ENCODE assay signal across 22 mouse cellular contexts in the genomic region with DNA sequence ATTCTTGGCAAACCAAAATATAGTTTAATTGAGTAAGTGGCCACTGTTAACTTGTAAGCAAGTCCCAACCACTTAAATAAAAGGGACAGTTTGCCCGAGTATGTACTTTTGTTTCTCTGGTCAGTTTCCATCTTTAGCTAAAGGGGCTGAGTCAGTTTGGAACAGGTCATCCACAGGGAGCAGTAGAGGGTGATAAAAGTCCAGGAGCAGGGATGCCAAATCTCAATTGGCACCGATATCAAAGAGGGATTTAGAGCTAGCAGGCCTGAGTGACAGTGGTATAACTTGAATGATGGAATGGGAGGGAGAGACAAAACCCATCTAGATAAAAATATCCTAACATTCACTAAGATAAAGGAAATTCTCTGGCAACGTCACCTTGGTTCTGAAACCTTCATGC. TPM values are rescaled to one million over a fixed set of nuclear protein-coding genes. Genes with fewer than 3 reads are reported as not detected.
DNase-seq lines count a peak whose midpoint lies in the region; ATAC-seq and TF ChIP-seq lines count a peak whose summit lies in the region.
"Had no signal": no experiment of that assay in that cellular context is flagged by ENCODE, and none has a peak within 500 bp of the region (broad histone marks: within the 10 kb centered on the region; RNA-seq: fewer than 3 reads in every experiment).

No protein-coding gene starts in this region.

- peaks cover 13% of the 10 kb centered on the region for H3K4me1 ChIP-seq in heart, embryonic 15.5 days (replicated peaks)
- peaks cover 6% of the 10 kb centered on the region for H3K4me1 ChIP-seq in liver, adult 2 months (ENCODE audit: control insufficient read depth, insufficient read depth, low read length)
- H3K4me1 ChIP-seq in liver, embryonic 12.5 days, result no peaks in the 10 kb centered on the region
- H3K4me1 ChIP-seq: forebrain, embryonic 10.5 days; forebrain, embryonic 13.5 days; hindbrain, embryonic 10.5 days; hindbrain, embryonic 13.5 days; intestine, embryonic 15.5 days had no signal

- no peaks in the 10 kb centered on the region; the same call in 1 of the 2 replicates for H3K79me2 ChIP-seq in liver, adult 2 months (ENCODE audit: control insufficient read depth, insufficient read depth, low read length)

- TF ChIP-seq POLR2A in liver, adult 2 months (IDR thresholded peaks at IDR 0.05; ENCODE audit: extremely low read depth, insufficient read depth, low read length), result no peak

- H3K36me3 ChIP-seq in heart, embryonic 15.5 days, result no peaks in the 10 kb centered on the region
- H3K36me3 ChIP-seq in liver, adult 2 months (ENCODE audit: control insufficient read depth, insufficient read depth, low read length), result no peaks in the 10 kb centered on the region; the same call in none of the 2 replicates
- no peaks in the 10 kb centered on the region for H3K36me3 ChIP-seq in liver, embryonic 12.5 days
- H3K36me3 ChIP-seq: forebrain, embryonic 10.5 days; hindbrain, embryonic 10.5 days; hindbrain, embryonic 13.5 days; intestine, embryonic 15.5 days had no signal

- 33% methylated on average over 3 of the region's 3 CpGs for WGBS in heart, embryonic 15.5 days
- WGBS in liver, adult 2 months, result 7% methylated on average over 3 of the region's 3 CpGs
- 63% methylated on average over 3 of the region's 3 CpGs for whole genome bisulfite sequencing in liver, embryonic 12.5 days (ENCODE audit: insufficient replicate concordance)

- no peak for ATAC-seq in heart, embryonic 15.5 days (replicated peaks; ENCODE audit: insufficient number of reproducible peaks, insufficient read depth, low FRiP score, low read depth)
- no peak for ATAC-seq in liver, embryonic 12.5 days
- ATAC-seq: activated CD4-positive, CD25-positive, alpha-beta regulatory T cell, adult 4 months; forebrain, embryonic 13.5 days; forebrain, embryonic 16.5 days; hindbrain, embryonic 16.5 days; intestine, embryonic 15.5 days had no signal

- no peak overlapping the region for H3K4me2 ChIP-seq in heart, embryonic 15.5 days
- no peak overlapping the region for H3K4me2 ChIP-seq in liver, embryonic 12.5 days
- H3K4me2 ChIP-seq: forebrain, embryonic 13.5 days; hindbrain, embryonic 13.5 days; intestine, embryonic 15.5 days had no signal

- no peaks in the 10 kb centered on the region for H3K27me3 ChIP-seq in heart, embryonic 15.5 days
- no peaks in the 10 kb centered on the region for H3K27me3 ChIP-seq in liver, adult 2 months (ENCODE audit: control insufficient read depth, insufficient read depth, low read length)
- peaks cover 14% of the 10 kb centered on the region; the same call in 1 of the 2 replicates for H3K27me3 ChIP-seq in liver, embryonic 12.5 days (replicated peaks)

- intact Hi-C loops in heart, postnatal 25 days (cut with DNase I), result no loop called here

- peak overlapping the region; percentile 26; the same call in 1 of the 2 replicates for H3K27ac ChIP-seq in heart, embryonic 15.5 days
- H3K27ac ChIP-seq in liver, adult 2 months (replicated peaks; ENCODE audit: insufficient read depth, low read depth, low read length), result no peak overlapping the region
- H3K27ac ChIP-seq in liver, embryonic 12.5 days, result no peak overlapping the region
- H3K27ac ChIP-seq: forebrain, embryonic 10.5 days; forebrain, embryonic 13.5 days; hindbrain, embryonic 10.5 days; hindbrain, embryonic 13.5 days; intestine, embryonic 15.5 days had no signal

- H3K9me3 ChIP-seq in heart, embryonic 15.5 days (replicated peaks), result no peaks in the 10 kb centered on the region
- no peaks in the 10 kb centered on the region for H3K9me3 ChIP-seq in liver, embryonic 12.5 days (replicated peaks)
- H3K9me3 ChIP-seq: forebrain, embryonic 10.5 days; forebrain, embryonic 13.5 days; hindbrain, embryonic 10.5 days; hindbrain, embryonic 13.5 days; intestine, embryonic 15.5 days had no signal

- peak; percentile 25 to 63 for DNase-seq in adrenal gland, adult (ENCODE audit: inconsistent age in 2 of 2, low spot score in 1 of 2)
- DNase-seq in adrenal gland, adult 8-10 months, result no peak
- DNase-seq in heart, adult 11 months, result peak; percentile 91
- DNase-seq in heart, postnatal 25 days (ENCODE audit: low spot score), result no peak
- no peak for DNase-seq in heart, postnatal 4 days
- DNase-seq in liver, adult 2 months (ENCODE audit: extremely low read depth, low read depth, low spot score), result peak; percentile 89
- DNase-seq: adrenal gland, postnatal 14 days; cerebellum, adult 11 months; cerebellum, adult 2 months; cerebellum, adult 9-11 months; kidney, adult 11 months; kidney, adult 8-10 months had no signal

- TF ChIP-seq CTCF in liver, adult 2 months (IDR thresholded peaks at IDR 0.05; ENCODE audit: low read depth, low read length), result no peak

- H3K4me3 ChIP-seq in heart, embryonic 15.5 days, result no peak overlapping the region
- H3K4me3 ChIP-seq in liver, adult 2 months (ENCODE audit: insufficient read depth, low read depth, low read length), result no peak overlapping the region
- no peak overlapping the region for H3K4me3 ChIP-seq in liver, embryonic 12.5 days
- H3K4me3 ChIP-seq: forebrain, embryonic 10.5 days; forebrain, embryonic 13.5 days; hindbrain, embryonic 10.5 days; hindbrain, embryonic 13.5 days; intestine, embryonic 15.5 days had no signal

- no peak overlapping the region for H3K9ac ChIP-seq in heart, embryonic 15.5 days
- no peak overlapping the region for H3K9ac ChIP-seq in liver, adult 2 months (ENCODE audit: low read depth, low read length)
- H3K9ac ChIP-seq in liver, embryonic 12.5 days, result no peak overlapping the region
- H3K9ac ChIP-seq: forebrain, embryonic 13.5 days; hindbrain, embryonic 13.5 days; intestine, embryonic 15.5 days had no signal

RNA-seq across cellular contexts. Expression of a gene that starts 45.0 kb away (rescaled TPM):
- total RNA-seq in adrenal gland, adult 8-10 months (2022), result 100 to 1,000 TPM in 3 of 4 experiments, 10 to 100 TPM in 1; 95.1 to 116 (median 103) TPM
- total RNA-seq in heart, postnatal 25 days (2021), result 100 to 1,000 TPM; 130 to 184 TPM
- 183 and 190 TPM in 2 replicates for polyA plus RNA-seq in heart, embryonic 15.5 days (2015; fragmentation: Nextera tagmentation; extraction: Ambion mirVana)
- total RNA-seq in heart, postnatal 4 days (2021), result 100 to 1,000 TPM; 101 to 105 TPM
- total RNA-seq in liver, adult 2 months (2014; rRNA removed), result 158 and 194 TPM in 2 replicates
- polyA plus RNA-seq in liver, adult 2 months (2012; rRNA removed), result 56.1 and 103 TPM in 2 replicates
- 16.0 and 17.1 TPM in 2 replicates for polyA plus RNA-seq in liver, embryonic 12.5 days (2016; fragmentation: Nextera tagmentation; extraction: Ambion mirVana)

Comparison
In these comparisons a context has a peak if more than half of its experiments do, and no peak if none do; other contexts are left out.
1. DNase-seq: peak in adrenal gland, adult (2 of 2), heart, adult 11 months (single experiment) and liver, adult 2 months (single experiment); none in adrenal gland, adult 8-10 months (single experiment), heart, postnatal 25 days (single experiment) and heart, postnatal 4 days (single experiment).